Comparison of ENCODE assay signal across 17 mouse cellular contexts in the genomic region with DNA sequence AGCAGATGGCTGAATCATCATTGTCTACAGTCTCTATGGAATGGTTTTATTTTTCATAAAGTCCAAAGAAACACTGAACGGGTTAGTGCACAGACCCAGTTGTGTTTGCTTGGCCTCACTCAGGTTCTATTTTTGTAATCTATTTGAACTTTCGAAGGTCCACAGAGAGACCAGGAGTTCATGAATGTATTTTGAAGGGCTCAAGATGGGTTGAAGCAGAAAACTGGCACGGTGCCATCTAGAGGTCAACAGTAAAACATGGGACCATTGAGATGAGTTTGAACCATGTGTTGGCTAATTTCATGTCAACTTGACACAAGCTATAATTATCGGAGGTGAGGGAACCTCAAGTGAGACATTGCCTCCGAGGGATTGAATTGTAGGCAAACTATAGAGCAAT.
"Had no signal": no experiment of that assay in that cellular context is flagged by ENCODE, and none has a peak within 500 bp of the region (broad histone marks: within the 10 kb centered on the region; RNA-seq: fewer than 3 reads in every experiment).

No protein-coding gene starts in this region.

- H3K9me3 ChIP-seq: kidney, embryonic 15.5 days; limb, embryonic 10.5 days; lung, embryonic 15.5 days; megakaryocyte, embryonic 14.5 days; midbrain, embryonic 15.5 days; neural tube, embryonic 13.5 days; stomach, embryonic 15.5 days had no signal

- H3K4me1 ChIP-seq: lung, embryonic 15.5 days; stomach, embryonic 15.5 days had no signal

- ATAC-seq: midbrain, embryonic 15.5 days had no signal

- H3K27me3 ChIP-seq: kidney, embryonic 15.5 days; lung, embryonic 15.5 days; midbrain, embryonic 15.5 days; neural tube, embryonic 13.5 days; stomach, embryonic 15.5 days had no signal

- H3K36me3 ChIP-seq: kidney, embryonic 15.5 days; limb, embryonic 10.5 days; lung, embryonic 15.5 days; midbrain, embryonic 15.5 days; neural tube, embryonic 13.5 days; stomach, embryonic 15.5 days had no signal

- DNase-seq: kidney, adult 2 months; kidney, postnatal 14 days; lung, postnatal 14 days; retina, postnatal 1 day; right cerebral cortex, postnatal 4 days; spleen, adult 18-20 months had no signal

- H3K4me3 ChIP-seq: kidney, embryonic 15.5 days; left cerebral cortex, adult 2 months; limb, embryonic 10.5 days; lung, embryonic 15.5 days; megakaryocyte, embryonic 14.5 days; midbrain, embryonic 15.5 days; neural tube, embryonic 13.5 days; stomach, embryonic 15.5 days had no signal

- H3K27ac ChIP-seq: kidney, embryonic 15.5 days; left cerebral cortex, adult 2 months; limb, embryonic 10.5 days; liver, embryonic 14.5 days; lung, embryonic 15.5 days; macrophage; midbrain, embryonic 15.5 days; neural tube, embryonic 13.5 days; stomach, embryonic 15.5 days had no signal

- H3K9ac ChIP-seq: kidney, embryonic 15.5 days; liver, embryonic 14.5 days; lung, embryonic 15.5 days; midbrain, embryonic 15.5 days; neural tube, embryonic 13.5 days; stomach, embryonic 15.5 days had no signal

- H3K4me2 ChIP-seq: kidney, embryonic 15.5 days; lung, embryonic 15.5 days; midbrain, embryonic 11.5 days; midbrain, embryonic 15.5 days; neural tube, embryonic 13.5 days; stomach, embryonic 15.5 days had no signal
